Mouse (Mus musculus): ENCODE data around the gene Htr5a. TPM values are rescaled to one million over a fixed set of nuclear protein-coding genes. Genes with fewer than 3 reads are reported as not detected.

Gene Htr5a
- polyA plus RNA-seq, 1 experiment from 2014 or later = not detected

- 66% methylated on average over 2 of the region's 2 CpGs for WGBS (ENCODE audit: insufficient replicate concordance)
- Histone ChIP-seq H3K9me3 (replicated peaks; ENCODE audit: control insufficient read depth, low read length) (no peaks in the 10 kb centered on the region), H3K36me3 (ENCODE audit: control insufficient read depth, insufficient read depth, low read length) (no peaks in the 10 kb centered on the region), H3K27ac (ENCODE audit: low read depth, low read length) (no peak overlapping the region), H3K4me3 (ENCODE audit: low read depth, low read length) (no peak overlapping the region), H3K27me3 (ENCODE audit: control insufficient read depth, insufficient read depth, low read length) (no peaks in the 10 kb centered on the region), H3K4me2 (no peak overlapping the region), H3K4me1 (ENCODE audit: control insufficient read depth, insufficient read depth, low read length) (no peaks in the 10 kb centered on the region), H3K9ac (ENCODE audit: low read depth, low read length) (no peak overlapping the region)
- no peak for ATAC-seq (replicated peaks; ENCODE audit: insufficient number of reproducible peaks, low FRiP score, low TSS enrichment)
Observed at GRCm38 (mm10) chr5:27835096-27835495, 6.9 kb upstream of the Htr5a start.

DNA sequence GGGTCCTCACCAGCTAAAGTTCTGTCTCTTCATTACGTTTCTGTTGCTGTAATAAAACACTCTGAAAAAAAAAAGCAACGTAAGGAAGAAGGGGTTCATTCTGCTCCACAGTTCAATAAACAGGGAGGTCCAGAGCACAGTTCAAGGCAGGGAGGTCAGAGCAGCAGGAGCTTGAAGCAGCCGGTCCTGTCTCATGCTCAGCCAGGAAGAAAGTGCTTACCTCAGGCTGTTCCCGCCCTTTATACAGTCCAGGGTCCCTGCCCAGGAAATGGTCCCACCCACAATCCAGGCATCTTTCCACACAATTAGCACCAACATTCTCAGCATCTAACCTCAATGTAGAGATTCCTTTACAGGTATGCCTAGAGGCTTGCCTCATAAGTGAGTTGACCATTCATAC, 3.9 kb upstream of the Htr5a start:
- no peaks in the 10 kb centered on the region for H3K4me1 ChIP-seq (ENCODE audit: control insufficient read depth, insufficient read depth, low read length)
- no peaks in the 10 kb centered on the region for H3K9me3 ChIP-seq (replicated peaks; ENCODE audit: control insufficient read depth, low read length)
- H3K4me2 ChIP-seq = no peak overlapping the region
- H3K27ac ChIP-seq (ENCODE audit: low read depth, low read length) = no peak overlapping the region
- no peak overlapping the region for H3K9ac ChIP-seq (ENCODE audit: low read depth, low read length)
- H3K27me3 ChIP-seq (ENCODE audit: control insufficient read depth, insufficient read depth, low read length) = peaks cover 21% of the 10 kb centered on the region
- H3K36me3 ChIP-seq (ENCODE audit: control insufficient read depth, insufficient read depth, low read length) = no peaks in the 10 kb centered on the region
- 53% methylated on average over 4 of the region's 4 CpGs for WGBS (ENCODE audit: insufficient replicate concordance)
- ATAC-seq (replicated peaks; ENCODE audit: insufficient number of reproducible peaks, low FRiP score, low TSS enrichment) = no peak
- no peak overlapping the region for H3K4me3 ChIP-seq (ENCODE audit: low read depth, low read length)

- ATAC-seq (replicated peaks; ENCODE audit: insufficient number of reproducible peaks, low FRiP score, low TSS enrichment) = no peak
Observed at GRCm38 (mm10) chr5:27842671-27843320, 847 bp downstream of the Htr5a start.

GRCm38 (mm10) chr5:27846979-27847378, 5.0 kb downstream of the Htr5a start:
- Histone ChIP-seq H3K27ac (ENCODE audit: low read depth, low read length) (no peak overlapping the region), H3K4me2 (no peak overlapping the region), H3K27me3 (ENCODE audit: control insufficient read depth, insufficient read depth, low read length) (peaks cover 17% of the 10 kb centered on the region), H3K4me1 (ENCODE audit: control insufficient read depth, insufficient read depth, low read length) (no peaks in the 10 kb centered on the region), H3K4me3 (ENCODE audit: low read depth, low read length) (no peak overlapping the region), H3K9me3 (replicated peaks; ENCODE audit: control insufficient read depth, low read length) (no peaks in the 10 kb centered on the region), H3K36me3 (ENCODE audit: control insufficient read depth, insufficient read depth, low read length) (no peaks in the 10 kb centered on the region), H3K9ac (ENCODE audit: low read depth, low read length) (no peak overlapping the region)
- ATAC-seq (replicated peaks; ENCODE audit: insufficient number of reproducible peaks, low FRiP score, low TSS enrichment) = no peak
- WGBS (ENCODE audit: insufficient replicate concordance) = 70% methylated on average over 5 of the region's 5 CpGs

More at GRCm38 (mm10) chr5:27842671-27843320, 847 bp downstream of the Htr5a start:
- Histone ChIP-seq H3K27ac (ENCODE audit: low read depth, low read length) (no peak overlapping the region), H3K4me3 (ENCODE audit: low read depth, low read length) (no peak overlapping the region), H3K4me1 (ENCODE audit: control insufficient read depth, insufficient read depth, low read length) (no peaks in the 10 kb centered on the region), H3K36me3 (ENCODE audit: control insufficient read depth, insufficient read depth, low read length) (no peaks in the 10 kb centered on the region), H3K4me2 (no peak overlapping the region), H3K27me3 (ENCODE audit: control insufficient read depth, insufficient read depth, low read length) (peaks cover 27% of the 10 kb centered on the region), H3K9me3 (replicated peaks; ENCODE audit: control insufficient read depth, low read length) (no peaks in the 10 kb centered on the region), H3K9ac (ENCODE audit: low read depth, low read length) (no peak overlapping the region)
- WGBS (ENCODE audit: insufficient replicate concordance) = 62% methylated on average over 28 of the region's 28 CpGs

GRCm38 (mm10) chr5:27854290-27854689, 12.3 kb downstream of the Htr5a start:
- WGBS (ENCODE audit: insufficient replicate concordance) = 65% methylated on average over 1 of the region's 1 CpGs
- Histone ChIP-seq H3K27ac (ENCODE audit: low read depth, low read length) (no peak overlapping the region), H3K4me1 (ENCODE audit: control insufficient read depth, insufficient read depth, low read length) (no peaks in the 10 kb centered on the region), H3K36me3 (ENCODE audit: control insufficient read depth, insufficient read depth, low read length) (no peaks in the 10 kb centered on the region), H3K9me3 (replicated peaks; ENCODE audit: control insufficient read depth, low read length) (no peaks in the 10 kb centered on the region), H3K4me2 (no peak overlapping the region), H3K4me3 (ENCODE audit: low read depth, low read length) (no peak overlapping the region), H3K27me3 (ENCODE audit: control insufficient read depth, insufficient read depth, low read length) (no peaks in the 10 kb centered on the region), H3K9ac (ENCODE audit: low read depth, low read length) (no peak overlapping the region)
- no peak for ATAC-seq (replicated peaks; ENCODE audit: insufficient number of reproducible peaks, low FRiP score, low TSS enrichment)

- H3K9me3 ChIP-seq (replicated peaks; ENCODE audit: control insufficient read depth, low read length) = no peaks in the 10 kb centered on the region
- no peaks in the 10 kb centered on the region for H3K36me3 ChIP-seq (ENCODE audit: control insufficient read depth, insufficient read depth, low read length)
- no peak overlapping the region for H3K4me3 ChIP-seq (ENCODE audit: low read depth, low read length)
- ATAC-seq (replicated peaks; ENCODE audit: insufficient number of reproducible peaks, low FRiP score, low TSS enrichment) = no peak
- H3K4me1 ChIP-seq (ENCODE audit: control insufficient read depth, insufficient read depth, low read length) = no peaks in the 10 kb centered on the region
- H3K4me2 ChIP-seq = no peak overlapping the region
- H3K9ac ChIP-seq (ENCODE audit: low read depth, low read length) = no peak overlapping the region
- 61% methylated on average over 2 of the region's 2 CpGs for WGBS (ENCODE audit: insufficient replicate concordance)
- no peaks in the 10 kb centered on the region for H3K27me3 ChIP-seq (ENCODE audit: control insufficient read depth, insufficient read depth, low read length)
- no peak overlapping the region for H3K27ac ChIP-seq (ENCODE audit: low read depth, low read length)
Observed at GRCm38 (mm10) chr5:27855726-27856125, 13.8 kb downstream of the Htr5a start.

GRCm38 (mm10) chr5:27873240-27874082, 31.5 kb downstream of the Htr5a start:
- no peak overlapping the region for H3K9ac ChIP-seq (ENCODE audit: low read depth, low read length)
- no peak for ATAC-seq (replicated peaks; ENCODE audit: insufficient number of reproducible peaks, low FRiP score, low TSS enrichment)
- 66% methylated on average over 8 of the region's 8 CpGs for WGBS (ENCODE audit: insufficient replicate concordance)
- no peak overlapping the region for H3K4me3 ChIP-seq (ENCODE audit: low read depth, low read length)
- H3K4me1 ChIP-seq (ENCODE audit: control insufficient read depth, insufficient read depth, low read length) = no peaks in the 10 kb centered on the region
- no peak overlapping the region for H3K27ac ChIP-seq (ENCODE audit: low read depth, low read length)
- no peaks in the 10 kb centered on the region for H3K9me3 ChIP-seq (replicated peaks; ENCODE audit: control insufficient read depth, low read length)
- H3K36me3 ChIP-seq (ENCODE audit: control insufficient read depth, insufficient read depth, low read length) = no peaks in the 10 kb centered on the region
- H3K27me3 ChIP-seq (ENCODE audit: control insufficient read depth, insufficient read depth, low read length) = no peaks in the 10 kb centered on the region
- H3K4me2 ChIP-seq = no peak overlapping the region

GRCm38 (mm10) chr5:27874211-27874610, 32.3 kb downstream of the Htr5a start:
- WGBS (ENCODE audit: insufficient replicate concordance) = 73% methylated on average over 5 of the region's 5 CpGs
- H3K27ac ChIP-seq (ENCODE audit: low read depth, low read length) = no peak overlapping the region
- no peaks in the 10 kb centered on the region for H3K4me1 ChIP-seq (ENCODE audit: control insufficient read depth, insufficient read depth, low read length)
- H3K27me3 ChIP-seq (ENCODE audit: control insufficient read depth, insufficient read depth, low read length) = no peaks in the 10 kb centered on the region
- H3K4me3 ChIP-seq (ENCODE audit: low read depth, low read length) = no peak overlapping the region
- ATAC-seq (replicated peaks; ENCODE audit: insufficient number of reproducible peaks, low FRiP score, low TSS enrichment) = no peak
- H3K9ac ChIP-seq (ENCODE audit: low read depth, low read length) = no peak overlapping the region
- H3K36me3 ChIP-seq (ENCODE audit: control insufficient read depth, insufficient read depth, low read length) = no peaks in the 10 kb centered on the region
- no peaks in the 10 kb centered on the region for H3K9me3 ChIP-seq (replicated peaks; ENCODE audit: control insufficient read depth, low read length)
- H3K4me2 ChIP-seq = no peak overlapping the region
